Mouse (Mus musculus) ES-E14 (cell line): Measurements from ENCODE around the gene Ank2. TPM values are rescaled to one million over a fixed set of nuclear protein-coding genes. Genes with fewer than 3 reads are reported as not detected.

ENCODE experiments used
- DNase-seq: peaks from one replicate; pipeline ENCODE4 v3.0.0-alpha.2; 2013; ENCODE audit warnings: low read depth, low spot score
- H3K27ac ChIP-seq: 2 replicates; pipeline ENCODE4 v1.5.1; 2012; ENCODE audit warnings: low read depth, mild to moderate bottlenecking, low read length, moderate library complexity, mixed read lengths; ENCODE audit not compliant: poor library complexity, insufficient read depth, severe bottlenecking
- H3K36me3 ChIP-seq: 2 replicates; pipeline ENCODE4 v1.6.1; 2012; ENCODE audit warnings: mild to moderate bottlenecking, low read length, moderate library complexity, mixed read lengths; ENCODE audit not compliant: control insufficient read depth, poor library complexity, insufficient read depth, severe bottlenecking
- H3K4me1 ChIP-seq, 2 experiments: fragments of 150-350 bp in 1 of 2; sonication (generic) in 1 of 2; 2 replicates each; pipeline ENCODE4 v1.6.1; 2012; ENCODE audit warnings: low read length in 2 of 2, mild to moderate bottlenecking in 1 of 2, mixed read lengths in 1 of 2; ENCODE audit not compliant: control insufficient read depth in 2 of 2, insufficient read depth in 2 of 2, poor library complexity in 1 of 2
- H3K4me3 ChIP-seq, 2 experiments: fragments of 150-350 bp in 1 of 2; sonication (generic) in 1 of 2; 2 replicates each; pipeline ENCODE4 v1.5.1; 2012; ENCODE audit warnings: low read length in 2 of 2, low read depth in 1 of 2, mild to moderate bottlenecking in 1 of 2, mixed read lengths in 1 of 2; ENCODE audit not compliant: insufficient read depth in 1 of 2, poor library complexity in 1 of 2, severe bottlenecking in 1 of 2
- H3K9ac ChIP-seq: 2 replicates; pipeline ENCODE4 v1.6.1; 2012; ENCODE audit warnings: low read depth, mild to moderate bottlenecking, low read length, mixed read lengths; ENCODE audit not compliant: poor library complexity, insufficient read depth, severe bottlenecking
- H3K9me3 ChIP-seq: fragments of 150-350 bp; sonication (generic); 2 replicates; pipeline ENCODE4 v1.6.1; 2012; ENCODE audit warnings: low read depth, mild to moderate bottlenecking, low read length; ENCODE audit not compliant: control insufficient read depth, insufficient read depth
- CHD2 ChIP-seq: IDR thresholded peaks from 2 replicates; pipeline ENCODE4 v1.6.1; 2014; ENCODE audit warnings: mild to moderate bottlenecking, low read depth, low read length, inconsistent platforms
- HCFC1 ChIP-seq: IDR thresholded peaks from 2 replicates; pipeline ENCODE4 v1.6.1; 2012; ENCODE audit warnings: low read length, inconsistent platforms, borderline replicate concordance; ENCODE audit not compliant: insufficient read depth
- MAFK ChIP-seq: IDR thresholded peaks from 2 replicates; pipeline ENCODE4 v1.6.1; 2014; ENCODE audit warnings: mild to moderate bottlenecking, low read depth, low read length, inconsistent platforms; ENCODE audit not compliant: insufficient read depth
- ZC3H11A ChIP-seq: IDR thresholded peaks from 2 replicates; pipeline ENCODE4 v1.6.1; 2012; ENCODE audit warnings: low read depth, mild to moderate bottlenecking, inconsistent platforms, low read length, borderline replicate concordance
- ZNF384 ChIP-seq: IDR thresholded peaks from 2 replicates; pipeline ENCODE4 v1.6.1; 2012; ENCODE audit warnings: low read depth, low read length, inconsistent platforms
- in situ Hi-C, 2 experiments: fragments of 600-800 bp; cut with MboI; formaldehyde crosslinking; loops; one replicate each; pipeline ENCODE4 v1.15.1; 2025; ENCODE audit warnings: low sequenced_read_pairs in 2 of 2, inconsistent platforms in 1 of 2; ENCODE audit not compliant: unreplicated experiment in 2 of 2
- total RNA-seq: library from RNA; depleted of rRNA; stranded (reverse); fragments of 300-350 nt; gene quantifications from 2 replicates; pipeline ENCODE4 v1.2.3, GENCODE M21; 2012; rRNA removed

Gene Ank2
- total RNA-seq: 12.9 and 15.2 TPM in 2 replicates

DNA sequence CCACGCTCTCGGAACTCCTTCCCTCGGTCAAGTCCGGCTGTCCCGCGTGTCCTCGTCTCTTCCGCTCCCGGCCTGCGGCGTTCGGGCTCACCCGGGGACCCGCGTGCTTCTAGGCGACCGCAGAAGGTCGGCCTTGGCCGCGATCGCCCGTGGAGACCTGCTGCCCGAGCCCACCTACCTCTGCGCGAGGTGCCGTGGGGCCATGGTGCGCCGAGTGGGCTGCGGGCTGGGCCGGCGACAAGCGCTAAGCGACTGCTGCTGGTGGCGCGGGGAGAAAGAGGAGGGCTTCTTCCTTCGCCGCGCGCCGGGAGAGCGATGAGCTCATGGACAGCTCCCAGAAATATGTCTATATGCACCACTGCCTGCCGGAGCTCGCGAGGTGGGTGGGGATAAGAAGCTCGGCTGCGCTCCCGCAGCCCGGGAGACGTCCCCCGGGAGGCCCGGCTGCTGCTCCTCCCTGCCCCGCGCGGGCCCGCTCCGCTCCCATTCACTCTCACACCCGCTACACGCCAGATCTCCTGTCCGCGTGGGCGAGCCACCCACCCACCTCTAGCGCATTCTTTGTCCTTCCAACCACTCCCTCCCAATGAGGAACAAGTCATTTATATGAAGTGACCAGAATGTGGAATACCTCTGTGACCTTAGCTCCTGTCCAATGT lies at the start of gene Ank2:
TSS of gene Ank2 (minus strand) at position 609 of the 659 bp plus-strand sequence.
- peak within 1 kb of the TSS; percentile 17; the same call in 1 of the 2 replicates for H3K9ac ChIP-seq
- no peak within 1 kb of the TSS for H3K27ac ChIP-seq
- H3K4me1 ChIP-seq: 0 out of 4 replicates have a peak, but pooled peaks cover 0 to 2% of the 10 kb centered on the region in 2 experiments
- peak within 1 kb of the TSS; percentile 59 to 62 for H3K4me3 ChIP-seq
- TF ChIP-seq ZC3H11A (no peak), MAFK (no peak), HCFC1 (no peak), CHD2 (no peak), ZNF384 (no peak)
- in situ Hi-C loops: no loop called here
- no peaks in the 10 kb centered on the region for H3K36me3 ChIP-seq
- no peaks in the 10 kb centered on the region for H3K9me3 ChIP-seq
- no peak for DNase-seq

DNA sequence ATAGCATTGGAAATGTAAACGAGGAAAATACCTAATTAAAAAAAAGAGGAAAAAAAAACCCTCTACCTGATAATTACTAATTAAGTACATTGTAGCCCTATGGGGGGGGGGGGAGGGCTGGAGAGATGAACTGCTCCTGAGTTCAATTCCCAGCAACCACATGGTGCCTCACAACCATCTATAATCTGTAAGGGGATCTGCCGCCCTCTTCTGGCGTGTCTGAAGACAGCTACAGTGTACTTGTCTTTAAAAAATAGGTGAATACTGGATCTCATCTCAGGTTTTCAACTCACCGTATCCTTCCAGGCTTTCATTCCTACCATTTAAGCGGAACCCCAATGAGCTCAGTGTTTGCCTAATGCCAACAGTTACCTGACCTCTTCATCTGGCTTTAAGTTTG lies 48.7 kb upstream of the Ank2 start:
- in situ Hi-C loops: no loop called here
- Histone ChIP-seq H3K4me3 (no peak overlapping the region), H3K27ac (no peak overlapping the region), H3K9me3 (no peaks in the 10 kb centered on the region), H3K9ac (no peak overlapping the region), H3K36me3 (peaks cover 2% of the 10 kb centered on the region), H3K4me1 (peaks cover 3 to 5% of the 10 kb centered on the region in 2 experiments; a peak in 2 of 4 replicates)
- TF ChIP-seq ZNF384 (no peak), ZC3H11A (no peak), HCFC1 (no peak), MAFK (no peak)
- DNase-seq: no peak

DNA sequence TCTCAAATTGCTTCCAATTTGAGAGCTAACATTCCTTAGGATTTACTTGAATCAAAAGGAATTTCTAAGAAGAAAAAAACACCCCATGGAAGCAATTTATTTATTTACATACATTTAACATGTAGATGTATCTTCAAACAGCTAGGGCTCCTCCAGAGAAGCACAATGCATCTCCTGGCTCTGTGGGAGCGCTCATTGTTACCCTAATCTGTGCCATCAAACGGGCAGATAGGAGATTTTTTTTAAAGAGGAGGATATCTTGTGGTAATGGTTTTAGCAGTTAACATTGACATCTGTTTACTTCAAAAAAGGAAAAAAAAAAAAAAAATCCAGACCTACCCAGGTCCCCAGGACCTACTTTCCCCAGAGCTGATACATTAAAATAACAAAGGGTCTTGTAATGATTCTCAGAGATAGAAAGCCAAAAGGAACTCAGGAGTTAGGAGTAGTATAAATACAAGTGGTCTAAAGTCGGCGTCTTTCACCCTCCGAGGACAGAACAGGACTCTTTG lies 45.5 kb upstream of the Ank2 start:
- in situ Hi-C loops: no loop called here
- Histone ChIP-seq H3K36me3 (peaks cover 2% of the 10 kb centered on the region), H3K9ac (no peak overlapping the region), H3K9me3 (no peaks in the 10 kb centered on the region), H3K27ac (peak overlapping the region; percentile 56; the same call in 1 of the 2 replicates), H3K4me1 (peaks cover 2 to 3% of the 10 kb centered on the region in 2 experiments; a peak in 1 of 4 replicates), H3K4me3 (peak overlapping the region in 1 of 2 experiments; percentile 28; a peak in 1 of 4 replicates)
- TF ChIP-seq ZC3H11A (no peak), ZNF384 (peak; percentile 97), CHD2 (peak; percentile 57; the same call in 1 of the 2 replicates)
- peak; percentile 71 for DNase-seq

DNA sequence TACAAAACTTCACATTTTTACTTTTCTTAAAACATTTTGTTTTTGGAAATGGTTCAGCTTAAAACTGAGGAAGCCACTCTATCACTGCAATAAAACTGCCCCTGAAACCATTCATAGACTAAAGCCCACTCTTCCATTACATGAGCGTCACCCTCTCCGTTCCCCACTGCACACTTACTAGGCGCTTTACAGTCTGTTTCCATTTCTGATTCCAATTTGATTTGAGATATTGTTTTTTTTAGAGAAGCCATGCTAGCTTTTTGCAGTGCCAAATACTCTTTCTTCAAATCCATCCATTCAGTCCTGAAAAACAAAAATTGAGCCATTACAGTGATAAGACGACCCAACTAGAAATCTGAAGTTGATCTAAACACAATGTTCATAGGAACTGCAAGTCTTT lies 44.8 kb upstream of the Ank2 start:
- Histone ChIP-seq H3K27ac (no peak overlapping the region), H3K9ac (no peak overlapping the region), H3K4me1 (peaks cover 2 to 3% of the 10 kb centered on the region in 2 experiments; a peak in 1 of 4 replicates), H3K4me3 (no peak overlapping the region), H3K9me3 (no peaks in the 10 kb centered on the region), H3K36me3 (peaks cover 2% of the 10 kb centered on the region)
- TF ChIP-seq CHD2 (no peak), ZNF384 (no peak), ZC3H11A (no peak), MAFK (no peak), HCFC1 (no peak)
- DNase-seq: no peak
- in situ Hi-C loops: no loop called here
